Mouse (Mus musculus): ENCODE results near the gene Wfs1. TPM values are rescaled to one million over a fixed set of nuclear protein-coding genes. Genes with fewer than 3 reads are reported as not detected.

Wfs1 gene
- polyA plus RNA-seq, 1 experiment = 4.3 TPM

GRCm38 (mm10) chr5:36920072-36920471 lies 68.9 kb downstream of the Wfs1 start:
- no peak for TF ChIP-seq CTCF (IDR thresholded peaks at IDR 0.05; ENCODE audit: low read depth, low read length)
- TF ChIP-seq POLR2A (IDR thresholded peaks at IDR 0.05; ENCODE audit: borderline replicate concordance, low read depth, low read length) = no peak
- Histone ChIP-seq H3K4me1 (ENCODE audit: control insufficient read depth, insufficient read depth, low read length) (no peaks in the 10 kb centered on the region), H3K4me3 (ENCODE audit: insufficient read depth, low read length) (no peak overlapping the region), H3K27ac (ENCODE audit: insufficient read depth, low read depth, low read length) (no peak overlapping the region)

GRCm38 (mm10) chr5:36918016-36918415 lies 71.0 kb downstream of the Wfs1 start:
- Histone ChIP-seq H3K4me1 (ENCODE audit: control insufficient read depth, insufficient read depth, low read length) (no peaks in the 10 kb centered on the region), H3K27ac (ENCODE audit: insufficient read depth, low read depth, low read length) (no peak overlapping the region), H3K4me3 (ENCODE audit: insufficient read depth, low read length) (no peak overlapping the region)
- TF ChIP-seq CTCF (IDR thresholded peaks at IDR 0.05; ENCODE audit: low read depth, low read length) = no peak

GRCm38 (mm10) chr5:36917245-36917644 lies 71.8 kb downstream of the Wfs1 start:
- no peak overlapping the region for H3K27ac ChIP-seq (ENCODE audit: insufficient read depth, low read depth, low read length)
- TF ChIP-seq POLR2A (IDR thresholded peaks at IDR 0.05; ENCODE audit: borderline replicate concordance, low read depth, low read length) = no peak
- TF ChIP-seq CTCF (IDR thresholded peaks at IDR 0.05; ENCODE audit: low read depth, low read length) = no peak
- H3K4me3 ChIP-seq (ENCODE audit: insufficient read depth, low read length) = no peak overlapping the region
- H3K4me1 ChIP-seq (ENCODE audit: control insufficient read depth, insufficient read depth, low read length) = no peaks in the 10 kb centered on the region

GRCm38 (mm10) chr5:36916581-36916980 lies 72.4 kb downstream of the Wfs1 start:
- TF ChIP-seq POLR2A (IDR thresholded peaks at IDR 0.05; ENCODE audit: borderline replicate concordance, low read depth, low read length) (no peak), CTCF (IDR thresholded peaks at IDR 0.05; ENCODE audit: low read depth, low read length) (no peak)
- H3K27ac ChIP-seq (ENCODE audit: insufficient read depth, low read depth, low read length) = no peak overlapping the region
- H3K4me3 ChIP-seq (ENCODE audit: insufficient read depth, low read length) = no peak overlapping the region
- no peaks in the 10 kb centered on the region for H3K4me1 ChIP-seq (ENCODE audit: control insufficient read depth, insufficient read depth, low read length)

Other genes starting within 250 kb of the Wfs1 start
- 16.8 and 16.9 TPM in 2 replicates for gene Bloc1s4, start 240.6 kb downstream of the Wfs1 start, polyA plus RNA-seq (2012; ENCODE audit: insufficient read depth, insufficient read length, missing spikeins)
- 280 and 308 TPM in 2 replicates for gene Mrfap1, start 192.4 kb downstream of the Wfs1 start, polyA plus RNA-seq (2012; ENCODE audit: insufficient read depth, insufficient read length, missing spikeins)
- gene Man2b2, start 158.6 kb downstream of the Wfs1 start, polyA plus RNA-seq (2012; ENCODE audit: insufficient read depth, insufficient read length, missing spikeins) = 86.1 and 111 TPM in 2 replicates
- not detected in 2 replicates for gene Ppp2r2c, start 120.7 kb downstream of the Wfs1 start, polyA plus RNA-seq (2012; ENCODE audit: insufficient read depth, insufficient read length, missing spikeins)
- gene Gm1043, start 96.2 kb upstream of the Wfs1 start, polyA plus RNA-seq (2012; ENCODE audit: insufficient read depth, insufficient read length, missing spikeins) = not detected in 2 replicates

Data from bone marrow macrophage, adult 2 months (primary cell).